Mouse (Mus musculus) G1E (cell line): ENCODE results near the gene Hsd11b1.

Experiments used
- CTCF ChIP-seq: IDR thresholded peaks from 2 replicates; pipeline ENCODE4 v1.5.1; 2012; ENCODE audit warnings: low read depth, low read length, inconsistent platforms, mixed read lengths
- GATA1 ChIP-seq: IDR thresholded peaks from 2 replicates; pipeline ENCODE4 v1.6.1; 2012; ENCODE audit warnings: borderline replicate concordance, low read length, inconsistent platforms, mixed read lengths
- POLR2AphosphoS5 ChIP-seq: IDR thresholded peaks from 2 replicates; pipeline ENCODE4 v1.6.1; 2012; ENCODE audit warnings: low read depth, low read length, inconsistent platforms; ENCODE audit not compliant: insufficient replicate concordance

GRCm38 (mm10) chr1:193226114-193226513 lies 37.8 kb downstream of the Hsd11b1 start:
- TF ChIP-seq CTCF (no peak), GATA1 (no peak), POLR2AphosphoS5 (no peak)
